Mouse (Mus musculus): ENCODE data around the gene Gm281.
"Not testable (repeated sequence)": the region's sequence is repeated elsewhere in the genome, so short reads cannot be mapped to it uniquely, and the experiment has no call there.

The Gm281 gene

DNA sequence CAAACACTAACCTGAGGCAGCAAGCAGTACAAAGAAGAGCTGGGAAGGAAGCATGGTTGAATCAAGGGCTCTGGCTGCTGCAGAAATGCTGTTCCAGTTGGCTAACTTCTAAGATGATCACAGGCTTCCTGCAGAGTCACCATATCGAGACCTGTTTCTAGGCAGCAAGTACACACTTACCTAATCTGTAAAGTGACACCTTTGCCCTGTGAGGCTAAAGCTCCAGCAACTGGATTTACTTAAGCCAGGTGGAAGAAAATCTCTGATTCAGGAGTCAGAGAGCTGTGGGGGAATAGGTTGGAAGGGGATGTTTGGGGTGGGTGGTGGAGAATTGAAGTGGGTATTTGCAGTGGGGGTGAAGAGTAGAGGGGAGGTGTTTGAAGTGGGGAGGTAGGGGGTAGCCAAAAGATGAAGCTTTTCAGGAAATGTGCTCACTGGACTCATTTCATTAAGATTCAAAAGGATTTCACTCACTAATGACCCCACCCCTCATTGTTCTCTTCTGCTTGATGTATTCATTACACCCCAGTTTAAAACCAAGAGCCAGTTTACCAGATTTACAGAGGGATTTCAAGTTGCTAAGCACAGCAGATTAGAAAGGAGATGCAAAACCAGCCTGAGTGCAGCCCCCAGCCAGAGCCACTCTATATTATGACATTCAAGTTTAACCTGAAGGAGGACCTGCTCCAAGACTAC, at the start of gene Gm281:
TSS of gene Gm281 (minus strand) at position 92 of the 696 bp plus-strand sequence.
- no peak for DNase-seq (ENCODE audit: inconsistent ontology term)

DNA sequence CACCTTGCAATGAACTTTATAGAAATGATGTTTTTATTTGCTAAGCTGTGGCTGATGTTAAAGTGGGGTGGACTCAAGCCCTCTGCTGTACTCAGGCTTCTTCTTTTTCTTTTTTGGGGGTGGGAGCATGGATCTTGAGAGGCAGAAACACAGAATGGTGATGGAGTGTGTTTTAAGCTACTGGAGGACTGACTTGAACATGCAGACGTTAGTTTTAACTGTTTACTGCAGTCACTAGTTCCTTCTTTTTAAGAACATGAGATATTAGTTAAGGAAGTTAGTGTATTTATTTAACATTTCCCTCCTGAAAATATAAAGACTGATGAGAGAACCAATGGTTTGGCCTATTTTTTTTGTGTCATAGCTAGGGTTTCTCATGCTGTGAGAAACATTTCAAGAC, 49.2 kb upstream of the Gm281 start:
- no peak for DNase-seq (ENCODE audit: inconsistent ontology term)

- no peak for DNase-seq (ENCODE audit: inconsistent ontology term)
Observed at GRCm38 (mm10) chr14:13962476-13962875, 48.2 kb upstream of the Gm281 start.

- peak; percentile 45 for DNase-seq (ENCODE audit: inconsistent ontology term)
Observed at GRCm38 (mm10) chr14:13961401-13962112, 47.3 kb upstream of the Gm281 start, which contains the start of the genes Atxn7 and Thoc7. Gene Atxn7 (plus strand): TSS chr14:13961440. Gene Thoc7 (minus strand): TSS chr14:13961852.

- peak; percentile 78 for DNase-seq (ENCODE audit: inconsistent ontology term)
Observed at GRCm38 (mm10) chr14:13960482-13961325, 46.4 kb upstream of the Gm281 start.

- peak; percentile 75 for DNase-seq (ENCODE audit: inconsistent ontology term)
Observed at GRCm38 (mm10) chr14:13960079-13960478, 45.8 kb upstream of the Gm281 start.

DNA sequence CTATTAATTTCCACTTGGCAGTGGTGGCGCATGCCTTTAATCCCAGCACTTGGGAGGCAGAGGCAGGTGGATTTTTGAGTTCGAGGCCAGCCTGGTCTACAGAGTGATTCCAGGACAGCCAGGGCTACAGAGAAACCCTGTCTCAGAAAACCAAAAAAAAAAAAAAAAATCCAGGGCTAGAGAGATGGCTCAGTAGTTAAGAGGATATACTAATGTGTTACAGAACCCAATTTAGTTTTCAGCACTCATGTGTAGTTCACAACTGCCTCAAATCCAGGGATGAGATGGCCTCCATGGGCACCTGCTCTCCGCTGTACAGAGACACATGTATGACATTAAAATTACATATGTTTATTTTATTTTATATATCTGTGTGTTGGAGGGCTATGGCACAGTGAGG, 37.9 kb upstream of the Gm281 start:
- DNase-seq (ENCODE audit: inconsistent ontology term), result not testable (repeated sequence)

DNA sequence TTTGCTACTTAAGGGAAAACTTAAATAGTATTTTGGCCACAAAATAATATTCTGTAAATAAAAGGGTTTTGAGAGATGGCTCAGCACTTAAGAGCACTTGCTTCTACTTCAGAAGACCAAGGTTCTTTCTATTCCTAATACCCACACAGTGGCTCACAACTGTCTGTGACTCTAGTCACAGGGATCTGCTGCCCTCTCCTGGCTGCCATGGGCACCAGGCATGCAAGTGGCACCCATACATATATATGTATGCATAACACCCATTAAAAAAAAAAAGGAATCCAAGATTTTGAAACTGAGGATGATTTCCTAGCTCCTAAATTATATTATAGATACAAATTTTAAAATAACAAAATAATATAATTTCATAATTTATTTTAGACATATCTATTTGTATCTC, 36.1 kb upstream of the Gm281 start:
- no peak for DNase-seq (ENCODE audit: inconsistent ontology term)

GRCm38 (mm10) chr14:13948345-13948744, 34.1 kb upstream of the Gm281 start:
- no peak for DNase-seq (ENCODE audit: inconsistent ontology term)

DNA sequence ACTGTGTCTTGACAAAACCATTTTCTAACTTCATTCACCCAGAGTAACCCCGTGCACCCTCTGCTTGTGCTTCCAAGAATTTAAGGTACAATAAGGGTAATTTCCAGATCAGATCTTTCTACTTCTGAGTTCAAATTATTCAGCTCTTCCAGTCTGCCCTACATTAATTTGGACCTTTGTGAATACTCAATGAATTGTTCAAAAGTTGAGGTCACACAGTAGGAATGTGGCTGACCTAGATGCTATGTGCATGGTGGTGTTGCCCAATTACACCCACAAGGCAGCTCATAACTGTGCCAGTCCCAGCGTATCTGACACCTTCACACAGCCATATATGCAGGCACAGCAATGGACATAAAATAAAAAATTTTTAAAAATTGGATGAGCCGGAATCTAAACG, 30.4 kb upstream of the Gm281 start:
- DNase-seq (ENCODE audit: inconsistent ontology term), result peak; percentile 91

GRCm38 (mm10) chr14:13934052-13934371, 19.7 kb upstream of the Gm281 start:
- no peak for DNase-seq (ENCODE audit: inconsistent ontology term)

GRCm38 (mm10) chr14:13933290-13934051, 19.2 kb upstream of the Gm281 start:
- DNase-seq (ENCODE audit: inconsistent ontology term), result no peak

DNA sequence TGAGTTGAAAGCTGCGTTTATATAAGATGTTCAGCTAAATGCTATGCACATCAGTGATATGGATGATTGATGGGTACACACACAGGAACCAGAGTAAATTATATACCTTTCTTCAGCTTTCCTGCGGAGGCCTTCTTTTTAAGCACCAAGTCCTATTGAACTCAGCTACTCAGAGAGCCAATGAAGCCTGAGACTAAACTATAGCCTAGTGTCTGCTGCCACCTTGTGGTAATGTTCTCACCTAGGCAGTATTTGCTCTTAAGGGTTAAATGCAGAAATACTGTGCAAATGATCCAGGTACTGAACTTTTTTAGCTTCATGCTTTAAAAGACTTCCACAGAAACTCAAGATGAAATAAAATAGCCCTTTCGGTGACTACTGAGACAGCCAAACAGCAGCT, 3.4 kb upstream of the Gm281 start:
- peak; percentile 64 for DNase-seq (ENCODE audit: inconsistent ontology term)

DNA sequence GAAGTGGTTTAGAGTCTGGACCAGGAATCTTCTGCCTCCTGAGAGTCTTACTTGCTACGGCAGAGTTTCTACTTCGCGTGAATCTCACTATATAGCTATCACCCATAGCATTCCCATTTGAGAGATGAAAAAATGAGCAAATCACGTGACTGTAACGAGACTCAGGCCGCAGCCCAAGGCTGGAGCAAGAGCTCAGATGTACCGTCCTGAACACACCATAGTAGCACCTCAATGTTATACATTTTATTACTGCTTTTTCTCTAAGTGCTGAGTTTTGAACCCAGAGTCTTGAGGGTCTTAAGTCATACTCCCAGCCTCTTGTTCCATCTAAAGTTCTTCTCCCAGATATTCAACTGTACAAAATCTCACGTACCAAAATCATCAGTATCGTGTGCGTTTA, 2.9 kb upstream of the Gm281 start:
- no peak for DNase-seq (ENCODE audit: inconsistent ontology term)

DNA sequence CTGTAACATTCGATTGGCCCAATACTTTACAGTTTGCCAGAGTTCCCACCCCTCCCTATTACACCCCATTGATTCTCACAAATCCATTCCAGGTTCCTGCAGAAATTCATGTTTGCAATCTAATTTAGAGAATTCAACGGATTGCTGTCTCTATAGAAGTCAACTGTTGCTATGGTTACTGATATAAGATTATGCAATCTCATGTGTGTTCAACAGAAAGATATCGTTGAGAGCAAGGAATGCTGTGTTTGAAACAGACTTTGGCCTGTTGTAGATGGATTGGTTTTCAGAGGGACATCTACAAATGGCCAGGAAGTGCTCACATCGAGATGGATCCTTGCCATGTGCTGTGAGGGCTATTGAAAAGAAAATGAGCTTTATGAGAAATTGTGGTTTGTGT, 929 bp upstream of the Gm281 start:
- no peak for DNase-seq (ENCODE audit: inconsistent ontology term)

- DNase-seq (ENCODE audit: inconsistent ontology term), result no peak
Observed at GRCm38 (mm10) chr14:13910148-13910547, 4.1 kb downstream of the Gm281 start.

DNA sequence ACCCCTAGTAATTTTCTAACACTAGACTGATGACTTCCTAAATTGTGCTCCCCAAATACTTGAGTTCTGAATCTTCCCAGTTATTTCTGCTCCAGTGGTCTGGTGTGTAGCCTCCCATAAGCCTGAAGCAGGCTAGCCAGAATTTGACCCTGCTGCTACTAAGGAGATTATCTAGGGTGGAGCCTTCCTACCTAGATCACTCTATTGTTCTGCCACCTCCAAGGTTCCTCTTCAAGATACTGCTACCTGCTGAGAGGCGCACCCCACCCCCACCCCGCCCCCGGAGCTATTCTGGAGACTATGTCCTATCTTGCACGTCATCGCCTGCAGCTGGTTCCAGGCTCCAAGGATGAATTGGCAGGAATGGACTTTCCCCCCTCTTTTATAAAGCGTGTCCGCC, 7.1 kb downstream of the Gm281 start:
- DNase-seq (ENCODE audit: inconsistent ontology term), result no peak

GRCm38 (mm10) chr14:13906461-13906860, 7.8 kb downstream of the Gm281 start:
- peak; percentile 69 for DNase-seq (ENCODE audit: inconsistent ontology term)

DNA sequence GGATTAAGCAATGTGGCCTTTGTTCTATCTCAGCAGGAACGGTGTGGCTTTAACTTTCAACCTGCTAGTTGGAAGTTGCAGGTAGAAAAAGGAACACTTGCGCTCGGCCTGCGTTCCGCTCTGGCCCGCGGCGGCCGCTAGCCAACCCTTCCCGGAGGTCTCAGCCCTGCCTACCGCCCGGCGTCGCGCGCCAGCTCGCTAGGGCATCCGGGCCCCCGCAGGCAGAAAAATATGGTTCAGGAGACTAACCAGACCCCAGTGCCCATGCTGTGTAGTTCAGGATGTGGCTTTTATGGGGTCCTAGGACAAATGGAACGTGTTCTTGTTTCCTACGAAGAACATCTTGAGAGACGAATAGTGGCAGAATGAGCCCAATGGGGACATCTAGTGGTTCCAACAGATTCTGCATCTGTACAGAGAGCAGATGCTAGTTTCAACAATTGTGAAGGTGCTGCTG, 12.6 kb downstream of the Gm281 start:
- DNase-seq (ENCODE audit: inconsistent ontology term), result peak; percentile 77

GRCm38 (mm10) chr14:13895198-13895597, 19.1 kb downstream of the Gm281 start:
- DNase-seq (ENCODE audit: inconsistent ontology term), result no peak

GRCm38 (mm10) chr14:13893748-13894147, 20.5 kb downstream of the Gm281 start:
- no peak for DNase-seq (ENCODE audit: inconsistent ontology term)

GRCm38 (mm10) chr14:13861416-13861815, 52.9 kb downstream of the Gm281 start:
- DNase-seq (ENCODE audit: inconsistent ontology term), result no peak
